Mouse (Mus musculus): ENCODE measurements around the gene Aagab. TPM values are rescaled to one million over a fixed set of nuclear protein-coding genes. Genes with fewer than 3 reads are reported as not detected.

The Aagab gene
- total RNA-seq, 2 experiments from 2014 or later, result 26.4 to 28.8 TPM

- no peak for DNase-seq (ENCODE audit: low spot score in 2 of 2)
Measured at GRCm38 (mm10) chr9:63603849-63604248, 1.4 kb downstream of the Aagab start.

GRCm38 (mm10) chr9:63606594-63606993 is 4.1 kb downstream of the Aagab start:
- DNase-seq (ENCODE audit: low spot score in 2 of 2), result no peak

- no peak for DNase-seq (ENCODE audit: low spot score in 2 of 2)
Measured at GRCm38 (mm10) chr9:63608006-63608405, 5.5 kb downstream of the Aagab start.

GRCm38 (mm10) chr9:63609246-63609645 is 6.8 kb downstream of the Aagab start:
- DNase-seq (ENCODE audit: low spot score in 2 of 2), result no peak

- no peak for DNase-seq (ENCODE audit: low spot score in 2 of 2)
Measured at GRCm38 (mm10) chr9:63609776-63610175, 7.3 kb downstream of the Aagab start.

GRCm38 (mm10) chr9:63610231-63610630 is 7.8 kb downstream of the Aagab start:
- DNase-seq (ENCODE audit: low spot score in 2 of 2), result no peak

GRCm38 (mm10) chr9:63610841-63611366 is 8.4 kb downstream of the Aagab start:
- DNase-seq (ENCODE audit: low spot score in 2 of 2), result peak; percentile 44 to 45

- DNase-seq (ENCODE audit: low spot score in 2 of 2), result no peak
Measured at GRCm38 (mm10) chr9:63611967-63612366, 9.5 kb downstream of the Aagab start.

GRCm38 (mm10) chr9:63612565-63613515 is 10.4 kb downstream of the Aagab start:
- no peak for DNase-seq (ENCODE audit: low spot score in 2 of 2)

GRCm38 (mm10) chr9:63613569-63613968 is 11.1 kb downstream of the Aagab start:
- DNase-seq (ENCODE audit: low spot score in 2 of 2), result no peak

- DNase-seq (ENCODE audit: low spot score in 2 of 2), result no peak
Measured at GRCm38 (mm10) chr9:63614018-63614985, 11.8 kb downstream of the Aagab start.

GRCm38 (mm10) chr9:63617967-63618366 is 15.5 kb downstream of the Aagab start:
- no peak for DNase-seq (ENCODE audit: low spot score in 2 of 2)

GRCm38 (mm10) chr9:63623895-63624569 is 21.6 kb downstream of the Aagab start:
- no peak for DNase-seq (ENCODE audit: low spot score in 2 of 2)

- no peak for DNase-seq (ENCODE audit: low spot score in 2 of 2)
Measured at GRCm38 (mm10) chr9:63625090-63625756, 22.8 kb downstream of the Aagab start.

- DNase-seq (ENCODE audit: low spot score in 2 of 2), result no peak
Measured at GRCm38 (mm10) chr9:63632045-63632444, 29.6 kb downstream of the Aagab start.

GRCm38 (mm10) chr9:63632924-63633323 is 30.5 kb downstream of the Aagab start:
- DNase-seq (ENCODE audit: low spot score in 2 of 2), result no peak

GRCm38 (mm10) chr9:63633334-63633733 is 30.9 kb downstream of the Aagab start:
- DNase-seq (ENCODE audit: low spot score in 2 of 2), result no peak

GRCm38 (mm10) chr9:63636113-63636512 is 33.7 kb downstream of the Aagab start:
- no peak for DNase-seq (ENCODE audit: low spot score in 2 of 2)

GRCm38 (mm10) chr9:63641983-63642646 is 39.7 kb downstream of the Aagab start:
- DNase-seq (ENCODE audit: low spot score in 2 of 2), result no peak

- no peak for DNase-seq (ENCODE audit: low spot score in 2 of 2)
Measured at GRCm38 (mm10) chr9:63644011-63644410, 41.6 kb downstream of the Aagab start.

All from adrenal gland, adult 18-20 months (tissue).